Mouse (Mus musculus) gastrocnemius, postnatal 10 days (tissue): ENCODE data around the gene Arcn1. TPM values are rescaled to one million over a fixed set of nuclear protein-coding genes. Genes with fewer than 3 reads are reported as not detected.

Source experiments
- DNase-seq: peaks from one replicate; pipeline ENCODE4 v3.0.0; 2021; ENCODE audit warnings: mixed read lengths
- total RNA-seq, 2 experiments: library from RNA; stranded (reverse); gene quantifications; 2 replicates each; pipeline ENCODE4 v1.2.3; 2021

Gene Arcn1
- total RNA-seq, 2 experiments from 2014 or later, result 85.6 to 97.8 TPM

GRCm38 (mm10) chr9:44719632-44720357 is 47.9 kb downstream of the Arcn1 start:
- no peak for DNase-seq

- no peak for DNase-seq
Measured at GRCm38 (mm10) chr9:44718937-44719631, 48.6 kb downstream of the Arcn1 start.

- DNase-seq, result no peak
Measured at GRCm38 (mm10) chr9:44717822-44718242, 49.8 kb downstream of the Arcn1 start.

- no peak for DNase-seq
Measured at GRCm38 (mm10) chr9:44716997-44717821, 50.4 kb downstream of the Arcn1 start.

- DNase-seq, result no peak
Measured at GRCm38 (mm10) chr9:44715705-44716362, 51.8 kb downstream of the Arcn1 start.

GRCm38 (mm10) chr9:44715109-44715508 is 52.5 kb downstream of the Arcn1 start:
- no peak for DNase-seq

GRCm38 (mm10) chr9:44713574-44713973 is 54.1 kb downstream of the Arcn1 start:
- DNase-seq, result no peak

- no peak for DNase-seq
Measured at GRCm38 (mm10) chr9:44713080-44713479, 54.6 kb downstream of the Arcn1 start.

GRCm38 (mm10) chr9:44711602-44712001 is 56.0 kb downstream of the Arcn1 start:
- no peak for DNase-seq

GRCm38 (mm10) chr9:44710213-44710612 is 57.4 kb downstream of the Arcn1 start:
- no peak for DNase-seq

GRCm38 (mm10) chr9:44709600-44709999 is 58.0 kb downstream of the Arcn1 start:
- peak; percentile 47 for DNase-seq

GRCm38 (mm10) chr9:44708925-44709324 is 58.7 kb downstream of the Arcn1 start:
- DNase-seq, result no peak

GRCm38 (mm10) chr9:44708429-44708765 is 59.2 kb downstream of the Arcn1 start:
- peak; percentile 84 for DNase-seq

- DNase-seq, result no peak
Measured at GRCm38 (mm10) chr9:44707749-44708428, 59.8 kb downstream of the Arcn1 start.

- DNase-seq, result no peak
Measured at GRCm38 (mm10) chr9:44699730-44700129, 67.9 kb downstream of the Arcn1 start.

- DNase-seq, result no peak
Measured at GRCm38 (mm10) chr9:44699196-44699595, 68.4 kb downstream of the Arcn1 start.

- no peak for DNase-seq
Measured at GRCm38 (mm10) chr9:44697866-44698265, 69.8 kb downstream of the Arcn1 start.

GRCm38 (mm10) chr9:44693071-44693470 is 74.6 kb downstream of the Arcn1 start:
- DNase-seq, result no peak

- DNase-seq, result peak; percentile 44
Measured at GRCm38 (mm10) chr9:44691671-44692520, 75.7 kb downstream of the Arcn1 start.
